Mouse (Mus musculus): ENCODE results near the gene Gmfg.

DNA sequence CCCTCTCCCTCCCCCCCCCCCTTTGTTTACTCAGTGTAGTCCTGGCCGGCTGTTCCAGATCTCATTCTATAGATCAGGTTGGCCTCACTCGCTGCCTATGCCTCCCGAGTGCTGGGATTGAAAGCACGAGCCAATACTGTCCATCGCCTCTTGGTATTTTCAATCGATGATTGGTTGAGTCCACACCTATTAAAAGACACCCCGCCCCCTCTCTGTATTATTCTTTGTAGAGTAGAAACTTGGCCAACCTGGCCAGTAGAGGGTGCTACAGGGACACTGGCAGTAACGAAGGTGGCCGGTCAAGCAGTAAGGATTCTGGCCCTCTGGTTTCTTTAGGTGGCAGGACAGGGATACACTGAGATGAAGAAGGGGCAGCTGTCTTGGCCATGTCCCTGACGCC lies 53.2 kb downstream of the Gmfg start:
- TF ChIP-seq CTCF (IDR thresholded peaks at IDR 0.05; ENCODE audit: extremely low read depth, insufficient read depth, low read length), result peak; percentile 44; the same call in 1 of the 2 replicates
- no peak for TF ChIP-seq POLR2A (IDR thresholded peaks at IDR 0.05; ENCODE audit: extremely low read depth, insufficient read depth, low read length)

Measured in cortical plate, adult 2 months (tissue).